Mouse (Mus musculus): Measurements from ENCODE around the gene Tdrd5.
"Not testable (repeated sequence)": the region's sequence is repeated elsewhere in the genome, so short reads cannot be mapped to it uniquely, and the experiment has no call there.

Gene Tdrd5

DNA sequence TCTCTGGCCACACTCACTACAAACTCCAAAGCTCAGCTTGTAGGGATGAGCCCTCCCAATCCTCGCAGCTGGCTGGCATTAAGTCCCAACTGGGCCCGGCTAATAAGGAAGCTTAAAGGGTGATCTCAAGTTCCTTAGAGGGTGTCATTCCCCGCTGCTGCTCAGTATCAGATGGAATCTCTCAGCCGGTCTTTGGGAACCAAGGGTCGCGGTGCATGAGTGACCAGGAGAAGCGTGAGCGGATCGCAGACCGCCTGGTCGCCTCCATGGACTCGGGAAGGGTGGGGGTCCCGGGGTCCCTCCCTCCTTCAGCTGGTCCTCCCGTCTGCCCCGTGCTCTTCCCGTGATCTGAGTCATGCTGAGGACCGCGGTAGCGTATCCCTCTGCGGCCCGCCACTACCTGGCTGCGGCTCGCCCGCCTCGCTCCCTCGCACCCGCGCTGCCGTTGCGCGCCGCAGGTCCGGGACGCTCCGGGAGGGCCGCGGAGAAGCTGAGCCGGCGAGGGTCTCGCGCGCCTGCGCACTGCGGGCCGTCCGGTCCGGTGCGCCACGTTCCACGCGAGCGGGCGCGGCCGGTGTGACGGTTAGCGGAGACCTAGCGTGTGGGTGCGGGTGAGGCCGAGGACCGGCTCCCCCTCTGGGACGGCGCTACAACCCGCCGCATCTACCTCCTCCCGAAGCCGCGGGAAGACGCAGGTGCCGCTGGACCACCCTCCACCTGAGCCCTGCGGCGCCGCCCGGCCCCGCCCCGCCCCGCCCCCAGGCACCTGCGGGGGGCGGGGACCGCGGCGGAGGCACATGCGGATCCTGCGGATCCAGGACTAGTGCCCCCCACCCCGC is at the start of gene Tdrd5:
Tdrd5 (minus strand) TSS at position 754 of the 839 bp plus-strand sequence.
- DNase-seq, result no peak

DNA sequence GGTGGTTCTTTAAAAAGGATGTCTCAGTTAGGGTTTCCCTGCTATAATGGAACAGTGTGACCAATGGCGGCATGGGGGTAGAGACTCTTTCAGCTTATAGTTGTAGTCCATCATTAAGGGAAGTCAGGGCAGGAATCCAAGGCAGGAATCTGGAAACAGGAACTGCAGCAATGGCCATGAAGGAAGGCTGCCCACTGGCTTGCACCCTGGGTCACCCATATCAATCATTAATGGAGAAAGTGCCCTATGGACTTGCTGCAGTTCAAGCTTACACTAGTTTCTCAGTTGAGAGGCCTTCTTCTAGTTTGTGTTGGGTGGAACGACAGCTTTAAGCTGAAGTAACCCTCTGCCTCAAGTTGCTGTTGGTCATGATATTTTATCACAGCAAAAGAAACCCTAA is 49.0 kb upstream of the Tdrd5 start:
- no peak for DNase-seq

GRCm38 (mm10) chr1:156350441-156350840 is 47.0 kb upstream of the Tdrd5 start:
- DNase-seq, result no peak

DNA sequence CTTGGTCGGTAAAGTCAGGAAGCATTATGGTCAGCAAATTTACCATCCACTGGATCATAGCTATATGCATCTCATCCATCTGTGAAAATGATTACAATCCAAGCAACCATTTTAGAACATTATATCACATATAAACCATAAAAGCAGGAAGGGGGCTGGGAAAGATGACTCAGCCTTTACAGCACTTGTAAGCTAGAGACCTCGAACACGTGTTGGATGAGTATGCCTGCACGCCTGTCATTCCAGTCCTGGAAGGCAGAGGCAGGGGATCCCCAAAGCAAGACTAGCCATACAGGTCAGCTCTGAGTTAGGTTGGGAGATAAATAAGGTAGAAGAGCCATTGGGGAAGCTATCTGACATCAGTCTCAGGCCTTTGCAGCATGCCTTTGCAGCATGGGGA is 45.6 kb upstream of the Tdrd5 start:
- DNase-seq, result no peak

GRCm38 (mm10) chr1:156345633-156346032 is 42.2 kb upstream of the Tdrd5 start:
- DNase-seq, result no peak

DNA sequence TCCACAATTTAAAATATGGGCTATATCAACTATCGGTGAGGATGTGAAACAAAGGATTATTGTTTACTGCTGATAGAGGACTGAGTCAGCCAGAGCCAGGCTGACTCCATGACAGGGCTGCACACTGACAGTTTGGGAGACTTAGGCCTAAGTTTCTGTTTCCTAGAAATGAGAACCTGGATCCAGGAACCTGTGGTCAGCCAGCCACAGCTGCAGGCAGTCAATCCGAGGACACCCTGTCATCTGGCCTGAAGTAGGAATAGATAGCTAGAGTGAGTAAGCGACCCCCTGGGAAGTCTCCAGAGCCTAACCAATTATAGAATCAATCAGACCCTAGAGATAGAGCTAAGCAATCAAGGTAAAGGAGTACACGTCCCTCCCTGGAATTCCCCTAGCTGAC is 41.0 kb upstream of the Tdrd5 start:
- no peak for DNase-seq

DNA sequence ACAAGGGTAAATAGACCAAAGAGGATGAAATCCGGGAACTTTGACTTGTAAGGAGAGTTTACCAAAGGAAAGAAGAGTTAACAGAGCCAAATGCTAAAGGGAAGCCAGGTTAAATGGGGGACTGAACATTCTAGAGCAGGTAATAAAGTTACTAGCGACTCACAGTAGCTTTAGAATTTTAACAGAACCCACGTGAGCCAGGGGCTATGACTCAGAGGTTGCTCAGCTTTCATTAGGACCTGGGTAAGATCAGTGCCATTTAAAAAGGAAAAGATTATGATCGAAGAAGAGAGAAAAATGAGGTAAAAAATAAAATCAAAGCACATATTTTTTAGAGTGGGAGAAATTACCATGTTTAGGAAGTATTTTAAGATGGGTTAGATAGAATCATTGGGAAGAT is 37.4 kb upstream of the Tdrd5 start:
- DNase-seq, result no peak

GRCm38 (mm10) chr1:156323126-156323525 is 19.7 kb upstream of the Tdrd5 start:
- DNase-seq, result no peak

DNA sequence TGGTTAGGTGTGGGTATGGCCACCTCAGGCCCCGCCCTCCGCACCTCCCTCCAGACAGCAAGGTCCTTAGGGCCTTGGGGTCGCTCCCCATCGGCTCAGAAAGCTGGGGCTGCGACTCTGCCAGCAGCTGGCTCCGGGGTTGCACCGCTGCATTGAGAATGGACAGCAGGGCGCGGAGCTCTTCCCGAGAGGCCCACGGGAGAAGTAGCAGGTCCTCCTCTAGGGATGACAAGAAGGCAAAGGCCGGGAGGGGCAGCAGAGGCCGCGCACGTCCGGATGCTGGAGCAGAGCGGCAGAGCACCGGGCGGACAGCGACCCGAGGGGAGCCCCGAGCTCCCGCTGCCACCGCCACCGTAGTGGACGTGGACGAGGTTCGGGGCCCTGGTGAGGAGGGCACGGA is 7.2 kb upstream of the Tdrd5 start, which contains the start of gene Nphs2:
Nphs2 (plus strand) TSS at position 98 of the 400 bp plus-strand sequence.
- no peak for DNase-seq

GRCm38 (mm10) chr1:156308595-156308994 is 5.1 kb upstream of the Tdrd5 start:
- DNase-seq, result no peak

- no peak for DNase-seq
Measured at GRCm38 (mm10) chr1:156290016-156290415, 13.4 kb downstream of the Tdrd5 start.

DNA sequence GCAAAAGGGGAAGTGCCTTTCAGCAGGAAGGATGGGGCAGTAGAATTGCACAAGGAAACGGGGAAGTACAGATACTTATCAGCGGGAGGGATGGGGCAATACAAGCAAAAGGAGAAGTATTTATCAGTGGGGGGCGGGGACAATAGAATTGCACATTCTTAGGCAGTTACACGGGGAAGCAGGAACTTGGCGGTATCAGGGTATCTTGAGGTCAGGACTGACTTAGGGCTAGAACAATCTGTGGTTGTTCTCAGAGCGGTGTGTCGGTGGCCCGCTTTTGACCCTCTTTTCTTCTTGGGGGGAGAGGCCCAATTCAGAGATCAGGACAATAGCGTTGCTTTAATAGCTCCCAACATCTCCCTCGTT is 14.3 kb downstream of the Tdrd5 start:
- DNase-seq, result not testable (repeated sequence)

GRCm38 (mm10) chr1:156288556-156289221 is 14.8 kb downstream of the Tdrd5 start:
- DNase-seq, result no peak

- DNase-seq, result no peak
Measured at GRCm38 (mm10) chr1:156285541-156285896, 17.9 kb downstream of the Tdrd5 start.

DNA sequence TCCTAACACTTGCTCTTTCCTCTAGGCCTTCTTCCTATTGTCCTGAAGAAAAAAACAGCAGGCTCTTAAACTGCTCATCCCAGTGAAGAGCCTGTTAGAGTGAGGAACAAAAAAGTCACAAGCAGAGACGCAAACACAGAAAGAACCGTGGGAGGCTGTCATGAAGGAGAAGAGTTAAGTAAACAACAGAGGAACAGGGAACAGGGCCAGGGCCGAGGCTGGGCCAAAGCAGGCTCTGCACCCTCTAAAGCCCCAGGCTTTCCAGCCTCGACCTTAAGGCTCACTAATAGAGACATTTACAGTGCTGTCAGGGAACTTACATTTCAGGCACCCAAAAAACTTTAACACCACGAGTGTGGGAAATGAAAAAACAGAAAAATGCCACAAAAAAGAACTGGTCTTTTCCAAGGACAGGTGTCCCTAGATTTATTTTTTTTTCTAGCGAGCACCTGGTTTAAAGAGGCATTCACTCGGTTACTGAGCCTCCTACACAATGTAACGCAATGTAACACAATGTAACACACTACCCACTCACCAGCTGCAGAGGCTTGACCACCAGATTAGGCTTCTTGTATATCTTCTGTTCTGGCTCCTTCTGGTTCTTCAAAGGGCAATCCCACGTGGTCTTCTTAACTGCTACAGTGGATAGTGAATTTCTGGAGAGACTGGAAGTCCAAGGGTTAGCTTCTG is 18.5 kb downstream of the Tdrd5 start:
- peak; percentile 68 for DNase-seq

GRCm38 (mm10) chr1:156284207-156284606 is 19.3 kb downstream of the Tdrd5 start:
- DNase-seq, result no peak

- DNase-seq, result no peak
Measured at GRCm38 (mm10) chr1:156280131-156280530, 23.3 kb downstream of the Tdrd5 start.

GRCm38 (mm10) chr1:156273647-156274046 is 29.8 kb downstream of the Tdrd5 start:
- no peak for DNase-seq

DNA sequence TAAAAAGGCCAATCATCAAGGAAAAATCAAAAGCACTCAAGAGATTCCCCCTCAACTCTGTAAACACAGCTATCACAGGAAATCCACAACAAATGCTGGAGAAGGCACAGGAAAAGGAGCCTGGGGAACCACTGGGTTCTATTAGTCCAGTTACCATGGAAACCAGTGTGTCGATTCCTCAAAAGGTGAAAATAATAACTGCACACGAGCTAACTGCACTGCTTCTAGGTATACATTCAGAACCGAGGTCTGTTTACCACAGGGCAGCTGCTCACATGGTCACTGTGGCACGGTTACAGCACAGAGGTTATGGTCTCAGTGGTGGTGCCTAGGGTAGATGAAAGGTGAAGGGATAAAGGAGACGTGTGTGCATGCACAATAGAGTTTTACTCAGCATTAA is 31.8 kb downstream of the Tdrd5 start:
- DNase-seq, result no peak

- no peak for DNase-seq
Measured at GRCm38 (mm10) chr1:156270471-156270870, 33.0 kb downstream of the Tdrd5 start.

- DNase-seq, result not testable (repeated sequence)
Measured at GRCm38 (mm10) chr1:156268546-156268945, 34.9 kb downstream of the Tdrd5 start.

DNA sequence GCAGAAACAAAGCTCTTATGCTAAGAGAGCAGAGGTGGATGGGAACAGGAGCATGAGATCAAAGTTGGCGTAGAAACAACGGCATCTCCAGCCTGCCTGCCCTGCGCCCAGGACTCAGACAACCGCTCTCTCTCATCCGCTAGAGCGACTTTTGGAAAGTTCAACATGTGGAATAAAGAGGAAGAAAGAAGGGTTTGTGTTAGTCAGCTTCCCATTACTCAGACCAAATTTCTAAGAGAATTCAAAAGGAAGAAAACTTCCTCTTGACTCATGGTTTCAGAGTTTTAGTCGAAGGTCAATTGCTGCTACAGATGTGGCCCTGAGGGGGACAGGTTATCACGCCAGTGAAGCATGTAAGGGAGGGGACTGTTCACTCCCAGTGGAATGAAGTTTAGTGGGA is 39.5 kb downstream of the Tdrd5 start:
- no peak for DNase-seq

- DNase-seq, result peak; percentile 23
Measured at GRCm38 (mm10) chr1:156263352-156263751, 40.1 kb downstream of the Tdrd5 start.

DNA sequence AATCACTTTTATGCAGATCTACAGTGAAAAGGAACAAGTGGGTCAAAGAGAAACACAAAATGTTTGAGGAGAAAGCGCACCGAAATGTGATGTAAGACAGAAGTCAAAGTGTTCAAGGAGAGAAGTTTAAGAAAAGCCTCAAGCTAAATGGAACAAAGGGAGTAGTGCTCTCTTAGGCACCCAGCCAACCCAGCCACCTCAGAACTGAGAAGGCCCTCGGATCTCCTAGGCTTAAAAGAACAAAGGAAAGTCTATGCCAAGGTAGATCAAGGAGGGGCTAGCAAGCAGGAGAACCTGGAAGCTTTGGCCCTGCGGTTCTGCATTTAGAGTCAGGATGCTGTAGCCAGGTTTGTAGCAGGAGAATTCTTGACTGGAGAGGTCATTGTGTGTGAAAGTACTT is 48.6 kb downstream of the Tdrd5 start:
- DNase-seq, result no peak

All from layer of hippocampus, adult 9-11 months (tissue).